Mouse (Mus musculus): ENCODE data around the gene Spsb3. TPM values are rescaled to one million over a fixed set of nuclear protein-coding genes. Genes with fewer than 3 reads are reported as not detected.

The Spsb3 gene
- polyA plus RNA-seq, 2 experiments: 28.4 to 37.5 TPM

- no peaks in the 10 kb centered on the region for H3K9me3 ChIP-seq (ENCODE audit: control insufficient read depth, low read length)
- TF ChIP-seq CTCF (IDR thresholded peaks at IDR 0.05; ENCODE audit: low read depth) (no peak), EP300 (IDR thresholded peaks at IDR 0.05; ENCODE audit: low read depth) (no peak)
- H3K36me3 ChIP-seq (replicated peaks; ENCODE audit: control insufficient read depth, insufficient read depth, low read depth): peaks cover 53% of the 10 kb centered on the region
- no peak overlapping the region for H3K4me3 ChIP-seq (ENCODE audit: insufficient read depth in 1 of 2, low read depth in 2 of 2, low read length in 2 of 2)
- WGBS (ENCODE audit: insufficient replicate concordance): 92% methylated on average over 2 of the region's 2 CpGs
- no peak overlapping the region for H3K4me2 ChIP-seq (ENCODE audit: low read depth)
- peaks cover 13 to 17% of the 10 kb centered on the region in 2 experiments; a peak in 3 of 4 replicates for H3K4me1 ChIP-seq (replicated peaks; ENCODE audit: control insufficient read depth in 2 of 2, insufficient read depth in 2 of 2, low read length in 1 of 2)
- no peaks in the 10 kb centered on the region for H3K27me3 ChIP-seq (ENCODE audit: control insufficient read depth, insufficient read depth, low read length)
- ATAC-seq (ENCODE audit: insufficient read depth): no peak
- DNase-seq (ENCODE audit: low read depth in 3 of 3, low spot score in 3 of 3): no peak
- no peak overlapping the region for H3K27ac ChIP-seq
- no peak overlapping the region for H3K9ac ChIP-seq (replicated peaks)
Observed at GRCm38 (mm10) chr17:24893276-24893675, 6.8 kb downstream of the Spsb3 start.

GRCm38 (mm10) chr17:24894061-24894994 lies 7.9 kb downstream of the Spsb3 start:
- Histone ChIP-seq H3K4me1 (replicated peaks; ENCODE audit: control insufficient read depth in 2 of 2, insufficient read depth in 2 of 2, low read length in 1 of 2) (peaks cover 13 to 16% of the 10 kb centered on the region in 2 experiments; a peak in 3 of 4 replicates), H3K9me3 (ENCODE audit: control insufficient read depth, low read length) (no peaks in the 10 kb centered on the region), H3K4me3 (ENCODE audit: insufficient read depth in 1 of 2, low read depth in 2 of 2, low read length in 2 of 2) (peak overlapping the region; percentile 83 to 99), H3K36me3 (replicated peaks; ENCODE audit: control insufficient read depth, insufficient read depth, low read depth) (peaks cover 54% of the 10 kb centered on the region), H3K4me2 (ENCODE audit: low read depth) (peak overlapping the region; percentile 97), H3K27me3 (ENCODE audit: control insufficient read depth, insufficient read depth, low read length) (no peaks in the 10 kb centered on the region), H3K27ac (peak overlapping the region; percentile 55), H3K9ac (replicated peaks) (peak overlapping the region; percentile 87)
- WGBS (ENCODE audit: insufficient replicate concordance): 9% methylated on average over 31 of the region's 31 CpGs
- no peak for DNase-seq (ENCODE audit: low read depth in 3 of 3, low spot score in 3 of 3)
- ATAC-seq (ENCODE audit: insufficient read depth): peak; percentile 14; the same call in 1 of the 2 replicates
- 0 out of 2 replicates have a peak, but pooled peaks have one; percentile 17 for TF ChIP-seq CTCF (IDR thresholded peaks at IDR 0.05; ENCODE audit: low read depth)
- TF ChIP-seq EP300 (IDR thresholded peaks at IDR 0.05; ENCODE audit: low read depth): no peak

GRCm38 (mm10) chr17:24894995-24895547 lies 8.6 kb downstream of the Spsb3 start, which contains the start of the genes Eme2 and Mrps34:
Gene Eme2, minus strand, starts transcription at chr17:24895087.
Gene Mrps34, plus strand, starts transcription at chr17:24895116.
- DNase-seq (ENCODE audit: low read depth in 3 of 3, low spot score in 3 of 3) (peak; percentile 72 to 78 (median 75)), ATAC-seq (ENCODE audit: insufficient read depth) (peak; percentile 58)
- TF ChIP-seq CTCF (IDR thresholded peaks at IDR 0.05; ENCODE audit: low read depth) (no peak), EP300 (IDR thresholded peaks at IDR 0.05; ENCODE audit: low read depth) (no peak)
- peaks cover 13 to 16% of the 10 kb centered on the region in 2 experiments; a peak in 3 of 4 replicates for H3K4me1 ChIP-seq (replicated peaks; ENCODE audit: control insufficient read depth in 2 of 2, insufficient read depth in 2 of 2, low read length in 1 of 2)
- peak within 1 kb of the TSS; percentile 83 to 99 for H3K4me3 ChIP-seq (ENCODE audit: insufficient read depth in 1 of 2, low read depth in 2 of 2, low read length in 2 of 2)
- H3K36me3 ChIP-seq (replicated peaks; ENCODE audit: control insufficient read depth, insufficient read depth, low read depth): peaks cover 54% of the 10 kb centered on the region
- H3K27ac ChIP-seq: peak within 1 kb of the TSS; percentile 55
- under 1% methylated on average over 58 of the region's 62 CpGs for WGBS (ENCODE audit: insufficient replicate concordance)
- H3K4me2 ChIP-seq (ENCODE audit: low read depth): peak within 1 kb of the TSS; percentile 97
- H3K27me3 ChIP-seq (ENCODE audit: control insufficient read depth, insufficient read depth, low read length): no peaks in the 10 kb centered on the region
- H3K9ac ChIP-seq (replicated peaks): peak within 1 kb of the TSS; percentile 87
- no peaks in the 10 kb centered on the region for H3K9me3 ChIP-seq (ENCODE audit: control insufficient read depth, low read length)

- Histone ChIP-seq H3K36me3 (replicated peaks; ENCODE audit: control insufficient read depth, insufficient read depth, low read depth) (peaks cover 54% of the 10 kb centered on the region), H3K9ac (replicated peaks) (peak overlapping the region; percentile 87), H3K27me3 (ENCODE audit: control insufficient read depth, insufficient read depth, low read length) (no peaks in the 10 kb centered on the region), H3K4me2 (ENCODE audit: low read depth) (peak overlapping the region; percentile 97), H3K9me3 (ENCODE audit: control insufficient read depth, low read length) (no peaks in the 10 kb centered on the region), H3K27ac (peak overlapping the region; percentile 55), H3K4me3 (ENCODE audit: insufficient read depth in 1 of 2, low read depth in 2 of 2, low read length in 2 of 2) (peak overlapping the region; percentile 83 to 99), H3K4me1 (replicated peaks; ENCODE audit: control insufficient read depth in 2 of 2, insufficient read depth in 2 of 2, low read length in 1 of 2) (peaks cover 13 to 16% of the 10 kb centered on the region in 2 experiments; a peak in 3 of 4 replicates)
- no peak for TF ChIP-seq CTCF (IDR thresholded peaks at IDR 0.05; ENCODE audit: low read depth)
- DNase-seq (ENCODE audit: low read depth in 3 of 3, low spot score in 3 of 3) (no peak), ATAC-seq (ENCODE audit: insufficient read depth) (peak; percentile 3; the same call in 1 of the 2 replicates)
- WGBS (ENCODE audit: insufficient replicate concordance): 9% methylated on average over 23 of the region's 23 CpGs
Observed at GRCm38 (mm10) chr17:24895571-24896240, 9.3 kb downstream of the Spsb3 start.
